Mouse (Mus musculus) small intestine, adult 2 months (tissue): ENCODE data around the gene Selenon.

Source experiments
- CTCF ChIP-seq: fragments of 200-500 bp; IDR thresholded peaks from 2 replicates; pipeline ENCODE4 v1.5.1; 2012; ENCODE audit warnings: low read depth, mild to moderate bottlenecking, control low read depth, inconsistent platforms, low read length, moderate library complexity, mixed read lengths; ENCODE audit not compliant: insufficient replicate concordance, insufficient read length; ENCODE audit errors: extremely low read depth
- POLR2A ChIP-seq: fragments of 200-500 bp; IDR thresholded peaks from 2 replicates; pipeline ENCODE4 v1.6.1; 2012; ENCODE audit warnings: low read depth, mild to moderate bottlenecking, control low read depth, inconsistent platforms, low read length, moderate library complexity

DNA sequence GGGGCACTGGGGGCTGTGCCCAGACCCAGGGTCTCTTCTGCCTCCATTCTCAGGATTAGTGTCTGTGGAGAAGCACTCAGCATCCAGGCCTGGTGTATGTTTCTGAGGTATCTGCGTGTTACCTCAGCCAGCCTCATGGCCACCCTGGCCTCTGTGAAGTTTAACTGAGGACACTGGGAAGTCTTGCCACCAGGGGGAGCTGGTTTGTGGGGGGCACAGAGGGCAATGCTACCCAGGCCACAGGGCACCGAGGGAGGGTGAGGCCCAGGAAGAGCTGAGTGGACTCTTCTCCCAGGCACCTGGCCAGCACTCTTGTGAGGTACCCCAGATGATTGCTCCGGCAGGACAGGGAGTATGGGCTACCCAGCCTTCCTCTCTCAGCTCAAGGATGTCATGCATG, 31.5 kb upstream of the Selenon start:
- TF ChIP-seq CTCF: peak; percentile 46; the same call in 1 of the 2 replicates
- TF ChIP-seq POLR2A: no peak
